Mouse (Mus musculus) naive thymus-derived CD4-positive, alpha-beta T cell, adult 5 months (primary cell): ENCODE measurements around the gene Cc2d2a. TPM values are rescaled to one million over a fixed set of nuclear protein-coding genes. Genes with fewer than 3 reads are reported as not detected.

ENCODE experiments used
- polyA plus RNA-seq: library from polyadenylated mRNA; unstranded; fragments of 100-300 nt; shearing (Covaris generic); gene quantifications from one replicate; pipeline ENCODE4 v1.2.1, GENCODE M21; 2017

The Cc2d2a gene
- not detected for polyA plus RNA-seq

DNA sequence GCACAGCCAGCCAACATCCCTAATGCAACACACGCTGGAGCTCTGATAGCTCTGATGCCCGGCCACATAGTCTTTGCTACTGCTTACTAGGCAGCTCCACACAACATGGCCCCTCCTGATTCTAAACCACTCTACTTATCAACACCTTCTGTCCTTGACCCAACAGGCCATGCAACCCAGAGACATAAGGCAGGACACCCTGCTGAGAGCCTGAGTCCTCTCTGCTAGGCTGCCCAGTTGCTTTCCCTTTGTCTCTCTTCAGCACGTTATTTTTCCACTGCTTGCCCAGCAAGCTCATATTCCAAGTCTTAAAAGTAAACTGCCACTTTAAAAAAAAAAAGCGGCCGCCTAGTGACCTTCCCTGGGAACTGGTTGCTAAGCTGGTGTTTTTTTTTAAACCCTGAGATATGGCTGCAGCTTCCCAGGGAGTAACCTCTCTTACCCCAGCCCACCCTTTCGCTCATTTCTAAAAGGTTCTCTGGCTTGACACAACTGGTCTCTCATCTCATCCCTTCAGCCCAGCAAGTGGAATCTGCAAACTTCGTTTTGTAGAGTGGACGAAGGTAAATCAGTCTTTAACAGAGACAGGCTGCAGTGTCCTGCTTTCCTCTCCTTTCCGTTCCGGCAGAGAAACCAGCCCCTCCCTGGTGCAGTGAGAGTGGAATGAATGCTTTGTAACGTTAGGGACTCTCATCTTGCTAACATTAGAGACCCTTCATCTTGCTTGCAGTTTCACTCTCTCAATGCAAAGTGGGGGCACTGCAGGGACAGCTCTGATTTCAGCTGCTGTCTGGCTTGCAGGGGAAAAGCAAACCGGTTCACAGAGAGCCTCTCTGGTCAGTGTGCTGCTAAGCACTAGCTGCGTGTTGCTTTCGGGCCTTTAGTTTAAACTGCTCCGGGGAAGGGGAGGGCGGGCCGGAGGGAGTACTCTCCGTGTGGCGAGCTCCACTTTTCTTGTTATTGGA, at the start of gene Cc2d2a:
Gene Cc2d2a, plus strand, starts transcription at position 350 of the 965 bp plus-strand sequence.

Other genes with a start within 250 kb of the Cc2d2a start
- not detected for gene C1qtnf7, start 146.8 kb upstream of the Cc2d2a start, polyA plus RNA-seq
- gene Bst1, start 156.5 kb downstream of the Cc2d2a start, polyA plus RNA-seq: not detected
- 71.5 TPM for gene Fbxl5, start 159.3 kb downstream of the Cc2d2a start, polyA plus RNA-seq
- 0.17 TPM for gene Cd38, start 206.2 kb downstream of the Cc2d2a start, polyA plus RNA-seq